Comparison of ENCODE assay signal across 10 mouse cellular contexts in genomic region chr14:25474017-25474416, GRCm38 (mm10). TPM values are rescaled to one million over a fixed set of nuclear protein-coding genes. Genes with fewer than 3 reads are reported as not detected.
DNase-seq lines count a peak whose midpoint lies in the region; ATAC-seq and TF ChIP-seq lines count a peak whose summit lies in the region.
"Had no signal": no experiment of that assay in that cellular context is flagged by ENCODE, and none has a peak within 500 bp of the region (broad histone marks: within the 10 kb centered on the region; RNA-seq: fewer than 3 reads in every experiment).

No protein-coding gene starts in this region.

- peak overlapping the region; percentile 69 for H3K9ac ChIP-seq in heart, embryonic 13.5 days
- no peak overlapping the region for H3K9ac ChIP-seq in heart, embryonic 11.5 days (ENCODE audit: low read depth, low read length)
- H3K9ac ChIP-seq in liver, postnatal 0 days (replicated peaks): no peak overlapping the region
- H3K9ac ChIP-seq in embryonic facial prominence, embryonic 14.5 days (ENCODE audit: low read depth, low read length): no peak overlapping the region
- H3K9ac ChIP-seq in midbrain, postnatal 0 days (replicated peaks; ENCODE audit: low read length, poor library complexity, severe bottlenecking): 0 out of 2 replicates have a peak overlapping the region, but pooled peaks have one; percentile 13

- peak overlapping the region; percentile 72; the same call in 1 of the 2 replicates for H3K27ac ChIP-seq in heart, embryonic 13.5 days (replicated peaks)
- H3K27ac ChIP-seq in heart, embryonic 11.5 days (ENCODE audit: low read depth, low read length): no peak overlapping the region
- H3K27ac ChIP-seq in liver, postnatal 0 days (ENCODE audit: low read depth): peak overlapping the region; percentile 76
- peak overlapping the region; percentile 52; the same call in 1 of the 2 replicates for H3K27ac ChIP-seq in embryonic facial prominence, embryonic 14.5 days (replicated peaks; ENCODE audit: low read depth, low read length)
- H3K27ac ChIP-seq in midbrain, postnatal 0 days (ENCODE audit: low read depth, low read length): no peak overlapping the region
- no peak overlapping the region for H3K27ac ChIP-seq in left cerebral cortex, adult 2 months

- WGBS in heart, embryonic 13.5 days: 38% methylated on average over 5 of the region's 5 CpGs
- 56% methylated on average over 5 of the region's 5 CpGs for WGBS in heart, embryonic 11.5 days (ENCODE audit: insufficient replicate concordance)
- 47% methylated on average over 5 of the region's 5 CpGs for WGBS in liver, postnatal 0 days (ENCODE audit: insufficient replicate concordance)
- WGBS in embryonic facial prominence, embryonic 14.5 days: 48% methylated on average over 5 of the region's 5 CpGs
- WGBS in midbrain, postnatal 0 days: 59% methylated on average over 5 of the region's 5 CpGs

- H3K4me3 ChIP-seq in heart, embryonic 13.5 days: no peak overlapping the region
- no peak overlapping the region for H3K4me3 ChIP-seq in heart, embryonic 11.5 days (ENCODE audit: low read depth, low read length)
- H3K4me3 ChIP-seq in liver, postnatal 0 days (ENCODE audit: low read depth, low read length): no peak overlapping the region
- H3K4me3 ChIP-seq in embryonic facial prominence, embryonic 14.5 days (ENCODE audit: low read depth, low read length): no peak overlapping the region
- H3K4me3 ChIP-seq in midbrain, postnatal 0 days (ENCODE audit: low read depth, low read length): no peak overlapping the region
- H3K4me3 ChIP-seq in left cerebral cortex, adult 2 months: no peak overlapping the region

- ATAC-seq in heart, embryonic 13.5 days (ENCODE audit: extremely low read depth, insufficient number of reproducible peaks, low FRiP score, low TSS enrichment): no peak
- ATAC-seq in heart, embryonic 11.5 days (replicated peaks; ENCODE audit: insufficient number of reproducible peaks, low FRiP score, low TSS enrichment): no peak
- no peak for ATAC-seq in liver, postnatal 0 days
- no peak for ATAC-seq in embryonic facial prominence, embryonic 14.5 days (ENCODE audit: low read depth)
- no peak for ATAC-seq in midbrain, postnatal 0 days (ENCODE audit: low FRiP score)

- TF ChIP-seq CTCF in liver, postnatal 0 days (IDR thresholded peaks at IDR 0.05; ENCODE audit: low read depth): no peak
- TF ChIP-seq CTCF in midbrain, postnatal 0 days (IDR thresholded peaks at IDR 0.05): no peak
- TF ChIP-seq CTCF in left cerebral cortex, adult 2 months (IDR thresholded peaks at IDR 0.05): no peak

- H3K36me3 ChIP-seq in heart, embryonic 13.5 days: peaks cover 3% of the 10 kb centered on the region; the same call in 1 of the 2 replicates
- H3K36me3 ChIP-seq in heart, embryonic 11.5 days (ENCODE audit: control insufficient read depth, insufficient read depth, low read length): no peaks in the 10 kb centered on the region
- H3K36me3 ChIP-seq in liver, postnatal 0 days (replicated peaks; ENCODE audit: insufficient read depth, low read length): 0 out of 2 replicates have a peak, but pooled peaks cover 2% of the 10 kb centered on the region
- 0 out of 2 replicates have a peak, but pooled peaks cover 6% of the 10 kb centered on the region for H3K36me3 ChIP-seq in embryonic facial prominence, embryonic 14.5 days (ENCODE audit: control insufficient read depth, insufficient read depth, low read length)
- H3K36me3 ChIP-seq in midbrain, postnatal 0 days (ENCODE audit: insufficient read depth, low read length): 0 out of 2 replicates have a peak, but pooled peaks cover 2% of the 10 kb centered on the region

- no peaks in the 10 kb centered on the region for H3K27me3 ChIP-seq in heart, embryonic 13.5 days (replicated peaks)
- H3K27me3 ChIP-seq in heart, embryonic 11.5 days (ENCODE audit: control insufficient read depth, insufficient read depth, low read length): no peaks in the 10 kb centered on the region
- H3K27me3 ChIP-seq in liver, postnatal 0 days (ENCODE audit: insufficient read depth, low read length): no peaks in the 10 kb centered on the region
- no peaks in the 10 kb centered on the region for H3K27me3 ChIP-seq in embryonic facial prominence, embryonic 14.5 days (replicated peaks; ENCODE audit: control insufficient read depth, insufficient read depth, low read length)
- H3K27me3 ChIP-seq in midbrain, postnatal 0 days (ENCODE audit: insufficient read depth, low read length): no peaks in the 10 kb centered on the region

- no peak for TF ChIP-seq EP300 in liver, postnatal 0 days (IDR thresholded peaks at IDR 0.05; ENCODE audit: low read depth)

- no peak overlapping the region for H3K4me2 ChIP-seq in heart, embryonic 13.5 days
- no peak overlapping the region for H3K4me2 ChIP-seq in heart, embryonic 11.5 days
- no peak overlapping the region for H3K4me2 ChIP-seq in liver, postnatal 0 days (ENCODE audit: low read depth, low read length)
- H3K4me2 ChIP-seq in embryonic facial prominence, embryonic 14.5 days (ENCODE audit: low read depth, low read length): no peak overlapping the region
- no peak overlapping the region for H3K4me2 ChIP-seq in midbrain, postnatal 0 days (ENCODE audit: low read depth, low read length, poor library complexity, severe bottlenecking)

- intact Hi-C loops in left cerebral cortex, adult 2 months (cut with DNase I): no loop called here

- no peak for DNase-seq in liver, postnatal 0 days
- DNase-seq in liver: no peak
- no peak for DNase-seq in embryonic facial prominence, embryonic 14.5 days (ENCODE audit: low spot score)
- no peak for DNase-seq in midbrain, postnatal 0 days (ENCODE audit: low spot score)
- no peak for DNase-seq in left cerebral cortex, adult 2 months (ENCODE audit: extremely low spot score in 1 of 2, low spot score in 2 of 2)
- DNase-seq in retina, embryonic 14.5 days (ENCODE audit: low spot score): no peak
- DNase-seq: cerebellum, adult 9-10 months; lung, postnatal 14 days had no signal

- no peaks in the 10 kb centered on the region for H3K9me3 ChIP-seq in heart, embryonic 13.5 days
- H3K9me3 ChIP-seq in heart, embryonic 11.5 days (replicated peaks; ENCODE audit: control insufficient read depth, low read length): no peaks in the 10 kb centered on the region
- no peaks in the 10 kb centered on the region for H3K9me3 ChIP-seq in liver, postnatal 0 days (ENCODE audit: low read length)
- H3K9me3 ChIP-seq in embryonic facial prominence, embryonic 14.5 days (ENCODE audit: control insufficient read depth, low read length): no peaks in the 10 kb centered on the region
- H3K9me3 ChIP-seq in midbrain, postnatal 0 days (ENCODE audit: low read length): no peaks in the 10 kb centered on the region

- peaks cover 100% of the 10 kb centered on the region for H3K4me1 ChIP-seq in heart, embryonic 13.5 days
- peaks cover 94% of the 10 kb centered on the region for H3K4me1 ChIP-seq in heart, embryonic 11.5 days (ENCODE audit: control insufficient read depth, insufficient read depth, low read length)
- peaks cover 69% of the 10 kb centered on the region for H3K4me1 ChIP-seq in liver, postnatal 0 days (ENCODE audit: insufficient read depth)
- peaks cover 61% of the 10 kb centered on the region for H3K4me1 ChIP-seq in embryonic facial prominence, embryonic 14.5 days (ENCODE audit: control insufficient read depth, insufficient read depth, low read length)
- peaks cover 55% of the 10 kb centered on the region for H3K4me1 ChIP-seq in midbrain, postnatal 0 days (ENCODE audit: insufficient read depth, low read length)

RNA-seq across cellular contexts. Expression of gene Zmiz1, which starts 15.0 kb away (rescaled TPM):
- 25.1 and 25.7 TPM in 2 replicates for polyA plus RNA-seq in heart, embryonic 13.5 days (2015; fragmentation: Nextera tagmentation; extraction: Ambion mirVana)
- polyA plus RNA-seq in heart, embryonic 11.5 days (2014; fragmentation: Nextera tagmentation; extraction: Ambion mirVana): 34.9 and 36.2 TPM in 2 replicates
- polyA plus RNA-seq in liver, postnatal 0 days (2015; fragmentation: Nextera tagmentation; extraction: Ambion mirVana): 3.6 and 4.3 TPM in 2 replicates
- 31.3 and 36.6 TPM in 2 replicates for polyA plus RNA-seq in embryonic facial prominence, embryonic 14.5 days (2014; fragmentation: Nextera tagmentation; extraction: Ambion mirVana)
- 130 and 134 TPM in 2 replicates for total RNA-seq in midbrain, postnatal 0 days (2014; rRNA removed)
- polyA plus RNA-seq in midbrain, postnatal 0 days (2015; fragmentation: Nextera tagmentation; extraction: Ambion mirVana): 44.0 and 51.7 TPM in 2 replicates
- total RNA-seq in left cerebral cortex, adult 2 months (2021): 100 to 1,000 TPM; 106 to 107 TPM

Comparison
In these comparisons a context has a peak if more than half of its experiments do, and no peak if none do; other contexts are left out.
1. H3K27ac ChIP-seq: peak in heart, embryonic 13.5 days (single experiment), liver, postnatal 0 days (single experiment) and embryonic facial prominence, embryonic 14.5 days (single experiment); none in heart, embryonic 11.5 days (single experiment), midbrain, postnatal 0 days (single experiment) and left cerebral cortex, adult 2 months (single experiment).
2. H3K9ac ChIP-seq: peak in heart, embryonic 13.5 days (single experiment) and midbrain, postnatal 0 days (single experiment); none in heart, embryonic 11.5 days (single experiment), liver, postnatal 0 days (single experiment) and embryonic facial prominence, embryonic 14.5 days (single experiment).